Mouse (Mus musculus) Patski (cell line): Measurements from ENCODE around the gene Erf. TPM values are rescaled to one million over a fixed set of nuclear protein-coding genes. Genes with fewer than 3 reads are reported as not detected.

Source experiments
- ATAC-seq: fragments of 100-300 bp; one replicate; pipeline ENCODE4 v1.8.0; 2021
- CTCF ChIA-PET: fragments of 350-600 bp; sonication (Branson Sonifier 250); formaldehyde crosslinking; loops from one replicate; lab custom pipeline; 2022; ENCODE audit warnings: inconsistent platforms; lab: Charles Lee
- POLR2A ChIA-PET: fragments of 350-600 bp; sonication (Branson Sonifier 250); formaldehyde crosslinking; loops from one replicate; lab custom pipeline; 2022; ENCODE audit warnings: antibody characterized with exemption, inconsistent platforms; lab: Charles Lee
- DNase-seq: peaks from one replicate; pipeline ENCODE4 v3.0.0-alpha.2; 2011; ENCODE audit warnings: low read depth, low spot score
- H3K27me3 ChIP-seq: fragments of 371-371 bp; one replicate; pipeline ENCODE4 v1.5.1; 2021
- CTCF ChIP-seq: fragments of 100-300 bp; IDR thresholded peaks from one replicate; pipeline ENCODE4 v1.5.1; 2021
- in situ Hi-C: fragments of 300-500 bp; cut with MboI; formaldehyde crosslinking; loops from 3 replicates; pipeline ENCODE4 v1.11.1; 2018; ENCODE audit warnings: low pct_unique_long_range_greater_than_20kb, mixed read lengths
- polyA plus RNA-seq: library from polyadenylated mRNA; unstranded; gene quantifications from one replicate; pipeline ENCODE4 v1.2.3, GENCODE M21; 2021

The Erf gene
- polyA plus RNA-seq, 1 experiment from 2014 or later, result 45.9 TPM

DNA sequence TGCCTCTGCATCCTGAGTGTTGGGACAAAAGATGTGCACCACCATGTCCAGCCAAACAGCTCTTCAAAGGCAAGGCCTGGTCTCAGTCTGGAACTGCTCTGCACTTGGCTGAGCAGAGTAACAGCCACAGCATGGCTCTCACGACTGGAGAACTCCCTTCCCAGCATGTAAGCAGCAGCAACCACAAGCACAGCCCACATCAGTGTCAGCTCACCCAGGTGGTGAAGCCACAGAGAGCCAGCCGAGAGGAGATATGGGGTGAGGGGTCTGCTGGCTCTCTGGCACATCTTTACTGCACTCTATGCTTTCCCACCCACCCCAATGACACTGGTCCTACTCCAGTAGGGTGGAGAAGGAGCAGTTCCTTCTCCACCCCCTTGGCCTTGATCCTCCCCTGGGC is 17.5 kb downstream of the Erf start:
- CTCF ChIA-PET, result interaction anchor here (1.2 to 1.7 kb wide), 3 partner anchors 12 to 83 kb away, joined by 4 to 6 read pairs (median 5); partner anchors contain the start of genes Megf8 and Zfp526
- in situ Hi-C loops, result no loop called here
- no peak for TF ChIP-seq CTCF
- ATAC-seq (no peak), DNase-seq (no peak)
- POLR2A ChIA-PET, result interaction anchor here (6.3 kb wide), 1 partner anchor 13 kb away, joined by 32 read pairs; the partner anchor contains the start of genes Dedd2 and Zfp526
- no peaks in the 10 kb centered on the region for H3K27me3 ChIP-seq

- ChIA-PET CTCF (interaction anchor here (0.6 to 1.7 kb wide), 4 partner anchors 11 to 176 kb away, joined by 3 to 6 read pairs (median 4); partner anchors contain the start of genes Megf8 and Zfp526), POLR2A (interaction anchor here (0.6 to 1.2 kb wide), 3 partner anchors 16 to 54 kb away, joined by 3 to 4 read pairs (median 3); no protein-coding TSS in a partner anchor)
- no peaks in the 10 kb centered on the region for H3K27me3 ChIP-seq
- no peak for TF ChIP-seq CTCF
- in situ Hi-C loops, result no loop called here
- no peak for ATAC-seq
- no peak for DNase-seq
Observed at GRCm38 (mm10) chr7:25232101-25232648, 18.4 kb downstream of the Erf start.

- ATAC-seq, result no peak
- TF ChIP-seq CTCF, result no peak
- in situ Hi-C loops, result no loop called here
Observed at GRCm38 (mm10) chr7:25230690-25231285, 19.8 kb downstream of the Erf start.

DNA sequence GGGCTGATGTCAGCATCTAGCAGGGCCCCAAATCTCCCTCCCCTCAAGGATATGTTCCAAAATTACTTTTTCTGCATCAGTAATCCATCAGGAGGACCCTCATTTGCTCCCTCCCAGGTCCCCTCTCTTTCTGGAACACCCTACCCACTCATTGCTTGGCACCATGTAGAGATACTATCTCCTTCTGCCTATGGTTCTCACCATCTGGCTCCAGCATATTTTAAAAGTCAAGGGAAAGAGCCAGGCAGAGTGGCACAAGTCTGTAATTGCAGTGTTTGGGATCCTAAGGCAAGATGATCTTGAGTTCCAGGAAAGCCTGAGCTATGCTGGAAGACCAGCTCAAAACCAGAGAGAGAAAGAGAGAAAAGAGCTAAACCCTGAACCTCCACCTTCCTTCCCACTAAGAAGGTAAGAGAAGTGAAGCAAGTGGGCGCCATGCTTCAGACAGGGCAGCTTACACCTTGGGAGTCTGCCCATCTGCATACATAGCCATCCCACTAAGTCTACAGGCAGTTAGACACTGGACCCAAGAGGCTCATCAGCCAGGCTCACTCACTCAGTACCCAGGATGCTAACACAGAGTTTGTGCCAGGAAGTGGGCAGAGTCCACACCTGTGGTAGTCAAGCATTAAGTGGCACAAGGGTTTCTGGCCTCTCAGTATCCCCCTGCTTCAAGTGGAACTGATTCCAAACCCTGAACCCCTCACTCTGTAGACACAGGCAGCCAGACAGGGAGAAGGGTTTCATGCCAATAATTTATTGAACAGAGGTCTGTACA is 22.8 kb downstream of the Erf start:
- H3K27me3 ChIP-seq, result no peaks in the 10 kb centered on the region
- CTCF ChIA-PET, result no interaction called here
- no peak for ATAC-seq
- in situ Hi-C loops, result no loop called here
- no peak for TF ChIP-seq CTCF
- no peak for DNase-seq
- POLR2A ChIA-PET, result interaction anchor here (0.9 kb wide), 1 partner anchor 9 kb away, joined by 3 read pairs; no protein-coding TSS in a partner anchor

More at GRCm38 (mm10) chr7:25230690-25231285, 19.8 kb downstream of the Erf start:
- no peaks in the 10 kb centered on the region for H3K27me3 ChIP-seq
- ChIA-PET POLR2A (no interaction called here), CTCF (no interaction called here)
- no peak for DNase-seq

GRCm38 (mm10) chr7:25222275-25222967 is 28.1 kb downstream of the Erf start:
- TF ChIP-seq CTCF, result no peak
- in situ Hi-C loops, result no loop called here
- ChIA-PET POLR2A (interaction anchor here (0.7 to 5.0 kb wide), 2 partner anchors 14 to 57 kb away, joined by 3 to 32 read pairs; partner anchors contain the start of gene Gsk3a), CTCF (interaction anchor here (1.3 to 1.8 kb wide), 3 partner anchors 10 to 58 kb away, joined by 3 to 6 read pairs (median 4); no protein-coding TSS in a partner anchor)
- DNase-seq, result no peak
- no peaks in the 10 kb centered on the region for H3K27me3 ChIP-seq
- ATAC-seq, result no peak

- ATAC-seq, result peak; percentile 78
- no peaks in the 10 kb centered on the region for H3K27me3 ChIP-seq
- in situ Hi-C loops, result no loop called here
- no peak for TF ChIP-seq CTCF
- peak; percentile 81 for DNase-seq
- ChIA-PET POLR2A (interaction anchor here (0.7 to 5.0 kb wide), 4 partner anchors 15 to 58 kb away, joined by 3 to 32 read pairs (median 3); partner anchors contain the start of gene Gsk3a), CTCF (interaction anchor here (1.3 to 1.8 kb wide), 4 partner anchors 11 to 188 kb away, joined by 3 to 6 read pairs (median 4); no protein-coding TSS in a partner anchor)
Observed at GRCm38 (mm10) chr7:25221102-25221883, 29.3 kb downstream of the Erf start, which contains the start of gene Zfp526. Zfp526 (plus strand) TSS chr7:25221425.

DNA sequence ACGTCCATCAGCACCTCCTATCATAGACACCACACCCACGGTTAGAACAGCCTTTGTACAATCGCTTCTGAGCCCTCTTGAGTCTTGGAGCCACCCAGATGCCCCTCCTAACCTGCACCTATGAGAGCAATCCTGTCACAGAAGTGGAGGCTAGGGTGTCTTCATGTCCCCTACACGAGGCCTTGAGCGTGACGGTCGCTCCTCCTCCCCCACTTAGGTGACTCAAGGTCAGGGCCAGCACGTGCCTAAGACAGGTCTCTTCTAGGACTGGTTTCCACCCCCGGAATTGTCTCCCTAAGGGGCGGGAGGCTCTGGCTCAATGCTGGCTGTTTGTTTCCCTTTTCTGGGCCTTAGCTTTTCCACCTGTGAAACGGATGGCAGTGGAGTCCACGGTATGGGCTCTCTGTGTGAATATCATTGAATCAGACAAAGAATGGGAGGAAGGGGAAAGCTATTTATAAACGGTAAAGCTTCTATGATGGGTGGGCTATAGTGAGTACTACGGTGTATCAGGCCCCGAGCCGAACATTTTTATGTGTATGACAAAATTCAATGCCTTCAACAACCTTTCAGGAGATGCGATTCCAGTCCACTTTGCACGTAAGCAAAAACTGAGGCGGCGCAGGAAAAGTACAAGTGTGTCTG is 30.0 kb downstream of the Erf start, which contains the start of gene Dedd2:
TSS of gene Dedd2 (minus strand) at position 159 of the 645 bp plus-strand sequence.
- in situ Hi-C loops, result no loop called here
- CTCF ChIA-PET, result interaction anchor here (1.0 to 3.3 kb wide), 6 partner anchors 12 to 189 kb away, joined by 3 to 11 read pairs (median 4); no protein-coding TSS in a partner anchor
- ATAC-seq (no peak), DNase-seq (no peak)
- no peaks in the 10 kb centered on the region for H3K27me3 ChIP-seq
- TF ChIP-seq CTCF, result no peak
- POLR2A ChIA-PET, result interaction anchor here (1.3 to 5.0 kb wide), 2 partner anchors 16 to 48 kb away, joined by 3 to 32 read pairs; partner anchors contain the start of gene Gsk3a

GRCm38 (mm10) chr7:25219756-25220456 is 30.7 kb downstream of the Erf start:
- in situ Hi-C loops, result no loop called here
- ATAC-seq, result peak; percentile 56
- peak; percentile 87 for DNase-seq
- TF ChIP-seq CTCF, result no peak
- H3K27me3 ChIP-seq, result no peaks in the 10 kb centered on the region
- POLR2A ChIA-PET, result interaction anchor here (0.8 to 5.0 kb wide), 2 partner anchors 16 to 145 kb away, joined by 3 to 32 read pairs; partner anchors contain the start of gene Gsk3a
- CTCF ChIA-PET, result interaction anchor here (1.0 to 3.3 kb wide), 5 partner anchors 13 to 189 kb away, joined by 3 to 11 read pairs (median 5); no protein-coding TSS in a partner anchor
